Mouse (Mus musculus): ENCODE data around the gene Adrb1.
"Not testable (repeated sequence)": the region's sequence is repeated elsewhere in the genome, so short reads cannot be mapped to it uniquely, and the experiment has no call there.

Gene Adrb1

GRCm38 (mm10) chr19:56749343-56749742, 27.3 kb downstream of the Adrb1 start:
- no peak for DNase-seq (ENCODE audit: extremely low spot score)

GRCm38 (mm10) chr19:56750709-56751108, 28.7 kb downstream of the Adrb1 start:
- no peak for DNase-seq (ENCODE audit: extremely low spot score)

GRCm38 (mm10) chr19:56754456-56754855, 32.5 kb downstream of the Adrb1 start:
- not testable (repeated sequence) for DNase-seq (ENCODE audit: extremely low spot score)

GRCm38 (mm10) chr19:56756412-56756811, 34.4 kb downstream of the Adrb1 start:
- DNase-seq (ENCODE audit: extremely low spot score) = no peak

GRCm38 (mm10) chr19:56758311-56758710, 36.3 kb downstream of the Adrb1 start:
- no peak for DNase-seq (ENCODE audit: extremely low spot score)

GRCm38 (mm10) chr19:56759740-56760139, 37.7 kb downstream of the Adrb1 start:
- DNase-seq (ENCODE audit: extremely low spot score) = no peak

GRCm38 (mm10) chr19:56760306-56760940, 38.4 kb downstream of the Adrb1 start:
- DNase-seq (ENCODE audit: extremely low spot score) = no peak

- DNase-seq (ENCODE audit: extremely low spot score) = no peak
These were observed 39.1 kb downstream of the Adrb1 start for GRCm38 (mm10) chr19:56761096-56761495.

- DNase-seq (ENCODE audit: extremely low spot score) = no peak
These were observed 39.7 kb downstream of the Adrb1 start for GRCm38 (mm10) chr19:56761727-56762126.

GRCm38 (mm10) chr19:56762686-56763085, 40.7 kb downstream of the Adrb1 start:
- no peak for DNase-seq (ENCODE audit: extremely low spot score)

- no peak for DNase-seq (ENCODE audit: extremely low spot score)
These were observed 47.0 kb downstream of the Adrb1 start for GRCm38 (mm10) chr19:56769024-56769423.

GRCm38 (mm10) chr19:56772158-56772557, 50.2 kb downstream of the Adrb1 start:
- DNase-seq (ENCODE audit: extremely low spot score) = no peak

- DNase-seq (ENCODE audit: extremely low spot score) = no peak
These were observed 51.5 kb downstream of the Adrb1 start for GRCm38 (mm10) chr19:56773393-56773971.

- no peak for DNase-seq (ENCODE audit: extremely low spot score)
These were observed 52.5 kb downstream of the Adrb1 start for GRCm38 (mm10) chr19:56774408-56774962.

GRCm38 (mm10) chr19:56774971-56775892, 53.2 kb downstream of the Adrb1 start:
- no peak for DNase-seq (ENCODE audit: extremely low spot score)

GRCm38 (mm10) chr19:56775893-56776718, 54.1 kb downstream of the Adrb1 start:
- peak; percentile 24 for DNase-seq (ENCODE audit: extremely low spot score)

- DNase-seq (ENCODE audit: extremely low spot score) = peak; percentile 49
These were observed 54.9 kb downstream of the Adrb1 start for GRCm38 (mm10) chr19:56776719-56777382.

- not testable (repeated sequence) for DNase-seq (ENCODE audit: extremely low spot score)
These were observed 56.5 kb downstream of the Adrb1 start for GRCm38 (mm10) chr19:56778532-56778931.
